Mouse (Mus musculus) E14TG2a.4 (cell line): ENCODE data around the gene Spats2l.

Source experiments
- H3K27me3 ChIP-seq: 2 replicates; pipeline ENCODE4 v1.6.1; 2014; ENCODE audit warnings: low read length, control low read depth; ENCODE audit not compliant: insufficient read depth
- H3K36me3 ChIP-seq: 2 replicates; pipeline ENCODE4 v1.6.1; 2014; ENCODE audit warnings: low read length, control low read depth; ENCODE audit not compliant: insufficient read depth
- H3K4me1 ChIP-seq: replicated peaks from 2 replicates; pipeline ENCODE4 v1.6.1; 2014; ENCODE audit warnings: low read depth, low read length, control low read depth
- H3K4me3 ChIP-seq: replicated peaks from 2 replicates; pipeline ENCODE4 v1.5.1; 2014; ENCODE audit warnings: mild to moderate bottlenecking, low read length
- H3K9me3 ChIP-seq: 2 replicates; pipeline ENCODE4 v1.6.1; 2014; ENCODE audit warnings: low read length, control low read depth
- CTCF ChIP-seq: conservative IDR thresholded peaks from 2 replicates; pipeline ENCODE4 v1.5.1; 2014; ENCODE audit warnings: low read length
- NANOG ChIP-seq: IDR thresholded peaks from 2 replicates; pipeline ENCODE4 v1.6.1; 2014; ENCODE audit warnings: borderline replicate concordance, low read length, mixed read lengths
- POU5F1 ChIP-seq: IDR thresholded peaks from 2 replicates; pipeline ENCODE4 v1.6.1; 2014; ENCODE audit warnings: low read length, borderline replicate concordance

Spats2l gene

GRCm38 (mm10) chr1:57934287-57934686 lies 160.3 kb downstream of the Spats2l start:
- no peaks in the 10 kb centered on the region for H3K36me3 ChIP-seq
- TF ChIP-seq POU5F1 (no peak), NANOG (no peak), CTCF (no peak)
- no peaks in the 10 kb centered on the region for H3K27me3 ChIP-seq
- H3K4me3 ChIP-seq, result no peak overlapping the region
- H3K9me3 ChIP-seq, result no peaks in the 10 kb centered on the region
- no peaks in the 10 kb centered on the region for H3K4me1 ChIP-seq

DNA sequence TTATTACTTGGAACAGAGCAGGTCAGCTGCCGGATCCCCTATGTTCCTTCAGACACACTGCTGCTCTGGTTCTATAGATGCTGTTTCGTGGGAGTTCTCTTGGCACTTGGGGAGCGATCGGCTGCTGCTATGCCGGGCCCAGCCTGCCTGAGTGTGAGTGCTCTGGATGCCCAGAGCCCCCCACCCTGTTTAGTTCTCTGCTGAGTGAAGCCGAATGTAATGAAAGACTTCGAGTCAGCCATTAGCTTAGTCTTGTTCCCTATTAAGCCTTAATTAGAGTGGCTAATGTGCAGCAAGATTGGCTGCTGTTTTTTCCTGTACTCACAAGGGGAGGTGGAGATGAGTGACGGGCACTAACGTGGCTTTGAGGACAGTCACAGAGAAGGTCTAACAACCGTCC lies 166.7 kb downstream of the Spats2l start:
- Histone ChIP-seq H3K9me3 (no peaks in the 10 kb centered on the region), H3K4me3 (no peak overlapping the region)
- TF ChIP-seq POU5F1 (no peak), NANOG (no peak)

DNA sequence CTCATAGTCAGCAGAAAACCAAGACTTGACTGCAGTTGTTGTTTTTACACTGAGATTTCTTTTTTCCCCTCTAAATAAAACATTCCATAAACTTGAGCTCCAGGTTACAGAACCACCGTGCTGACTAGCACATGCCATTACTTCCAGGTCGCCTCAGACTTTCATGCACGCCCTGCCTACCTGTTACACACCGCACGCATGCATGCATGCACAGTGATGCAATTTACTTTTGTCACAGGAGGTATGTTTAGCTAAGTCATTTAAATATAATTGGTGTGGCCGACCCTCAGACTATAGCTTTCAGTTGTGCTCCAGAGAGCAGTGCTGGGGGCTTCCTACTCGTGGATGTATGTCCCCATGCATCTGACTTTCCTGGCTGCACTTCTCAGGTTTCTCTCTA lies 167.1 kb downstream of the Spats2l start:
- H3K9me3 ChIP-seq, result no peaks in the 10 kb centered on the region
- H3K4me1 ChIP-seq, result peaks cover 8% of the 10 kb centered on the region; the same call in 1 of the 2 replicates
- H3K4me3 ChIP-seq, result no peak overlapping the region
- H3K36me3 ChIP-seq, result no peaks in the 10 kb centered on the region
- 0 out of 2 replicates have a peak, but pooled peaks cover 2% of the 10 kb centered on the region for H3K27me3 ChIP-seq
- TF ChIP-seq POU5F1 (no peak), CTCF (no peak), NANOG (no peak)

More for the DNA sequence above, 166.7 kb downstream of the Spats2l start:
- peaks cover 8% of the 10 kb centered on the region; the same call in 1 of the 2 replicates for H3K4me1 ChIP-seq
- 0 out of 2 replicates have a peak, but pooled peaks cover 2% of the 10 kb centered on the region for H3K27me3 ChIP-seq
- no peaks in the 10 kb centered on the region for H3K36me3 ChIP-seq

DNA sequence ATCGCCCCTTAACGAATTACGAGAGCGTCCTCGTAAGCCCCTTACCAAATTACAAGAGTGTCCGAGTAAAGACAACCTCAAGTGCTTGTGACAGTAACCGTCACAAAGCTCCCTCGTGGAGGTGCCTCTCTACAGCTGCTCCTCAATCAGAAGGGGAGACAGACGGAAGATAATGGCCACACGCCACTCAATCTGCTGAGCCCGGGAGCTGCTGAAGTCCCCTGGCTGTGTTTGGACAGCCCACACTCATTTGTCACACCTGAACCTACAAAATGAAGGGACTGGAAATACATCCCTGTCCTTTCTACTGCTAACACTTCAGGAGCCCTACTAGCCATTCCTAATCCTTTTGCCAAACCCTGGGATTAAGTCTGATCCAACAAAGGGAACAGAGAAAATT lies 167.8 kb downstream of the Spats2l start:
- Histone ChIP-seq H3K4me3 (no peak overlapping the region), H3K4me1 (peaks cover 8% of the 10 kb centered on the region; the same call in 1 of the 2 replicates), H3K36me3 (no peaks in the 10 kb centered on the region), H3K27me3 (0 out of 2 replicates have a peak, but pooled peaks cover 2% of the 10 kb centered on the region), H3K9me3 (no peaks in the 10 kb centered on the region)
- TF ChIP-seq CTCF, result no peak
- TF ChIP-seq NANOG, result no peak
- no peak for TF ChIP-seq POU5F1

DNA sequence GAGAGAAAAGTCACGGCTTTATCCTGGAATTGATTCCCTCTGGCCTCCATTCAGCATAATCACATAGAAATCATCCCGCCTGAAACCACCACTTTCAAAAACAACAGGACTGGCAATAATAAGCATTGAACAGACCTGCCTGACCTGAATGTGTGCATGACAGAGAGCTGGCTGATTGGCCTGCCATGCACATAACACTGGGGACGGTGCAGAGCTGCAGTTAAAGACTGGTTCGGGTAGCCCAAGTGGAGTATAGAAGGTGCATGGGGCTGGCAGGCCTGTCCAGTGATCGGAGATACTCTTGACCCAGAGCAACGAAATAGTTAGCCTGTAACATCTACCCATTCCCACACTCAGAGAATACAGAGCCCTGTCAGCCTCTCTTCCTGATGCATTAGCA lies 168.3 kb downstream of the Spats2l start:
- Histone ChIP-seq H3K9me3 (no peaks in the 10 kb centered on the region), H3K36me3 (no peaks in the 10 kb centered on the region), H3K4me1 (peaks cover 8% of the 10 kb centered on the region; the same call in 1 of the 2 replicates), H3K4me3 (no peak overlapping the region), H3K27me3 (0 out of 2 replicates have a peak, but pooled peaks cover 2% of the 10 kb centered on the region)
- no peak for TF ChIP-seq NANOG
- TF ChIP-seq POU5F1, result no peak
- TF ChIP-seq CTCF, result no peak

GRCm38 (mm10) chr1:57947552-57948347 lies 173.8 kb downstream of the Spats2l start:
- Histone ChIP-seq H3K36me3 (no peaks in the 10 kb centered on the region), H3K4me3 (no peak overlapping the region), H3K27me3 (0 out of 2 replicates have a peak, but pooled peaks cover 2% of the 10 kb centered on the region), H3K9me3 (no peaks in the 10 kb centered on the region), H3K4me1 (peaks cover 15% of the 10 kb centered on the region)
- TF ChIP-seq CTCF (no peak), NANOG (no peak), POU5F1 (no peak)

- H3K27me3 ChIP-seq, result no peaks in the 10 kb centered on the region
- no peaks in the 10 kb centered on the region for H3K9me3 ChIP-seq
- TF ChIP-seq POU5F1, result no peak
- no peak for TF ChIP-seq CTCF
- TF ChIP-seq NANOG, result no peak
Measured at GRCm38 (mm10) chr1:57949195-57949594, 175.2 kb downstream of the Spats2l start.

GRCm38 (mm10) chr1:57949716-57950115 lies 175.8 kb downstream of the Spats2l start:
- no peak for TF ChIP-seq CTCF
- TF ChIP-seq NANOG, result no peak
- TF ChIP-seq POU5F1, result no peak
- 0 out of 2 replicates have a peak, but pooled peaks cover 2% of the 10 kb centered on the region for H3K36me3 ChIP-seq
- no peaks in the 10 kb centered on the region for H3K9me3 ChIP-seq
- no peaks in the 10 kb centered on the region for H3K27me3 ChIP-seq
- peaks cover 10% of the 10 kb centered on the region for H3K4me1 ChIP-seq
- H3K4me3 ChIP-seq, result no peak overlapping the region

More at GRCm38 (mm10) chr1:57949195-57949594, 175.2 kb downstream of the Spats2l start:
- no peak overlapping the region for H3K4me3 ChIP-seq
- no peaks in the 10 kb centered on the region for H3K36me3 ChIP-seq
- H3K4me1 ChIP-seq, result peaks cover 10% of the 10 kb centered on the region

DNA sequence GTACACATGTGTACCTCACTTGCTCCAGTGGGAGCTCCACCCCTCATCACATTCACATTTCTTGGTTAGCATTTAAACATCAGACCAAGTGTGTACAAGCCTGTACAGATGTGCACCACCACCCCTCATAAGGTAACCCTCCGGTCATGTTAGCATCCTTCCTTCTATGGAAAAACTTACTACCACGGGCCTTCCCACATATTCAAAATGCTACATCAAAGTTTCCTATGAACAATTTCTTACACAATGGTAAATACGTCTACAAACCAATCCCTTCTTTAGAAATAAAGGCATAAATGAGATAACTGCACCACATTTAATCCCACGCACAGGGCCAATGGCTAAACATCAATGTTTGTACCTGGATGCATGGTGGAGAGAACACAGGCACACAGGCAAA lies 178.5 kb downstream of the Spats2l start:
- Histone ChIP-seq H3K36me3 (peaks cover 16% of the 10 kb centered on the region), H3K4me1 (peaks cover 22% of the 10 kb centered on the region), H3K9me3 (no peaks in the 10 kb centered on the region), H3K4me3 (no peak overlapping the region), H3K27me3 (no peaks in the 10 kb centered on the region)
- TF ChIP-seq NANOG (no peak), CTCF (no peak), POU5F1 (no peak)
